Mouse (Mus musculus) spleen, adult 2 months (tissue): ENCODE data around the gene Akr1b3. TPM values are rescaled to one million over a fixed set of nuclear protein-coding genes. Genes with fewer than 3 reads are reported as not detected.
A peak's percentile ranks its signal among the peaks of the same experiment; 100 is the strongest.
"Not testable (repeated sequence)": the region's sequence is repeated elsewhere in the genome, so short reads cannot be mapped to it uniquely, and the experiment has no call there.

Experiments used
- DNase-seq, 2 experiments: peaks; one replicate each; pipeline versions ENCODE4 v3.0.0 to v3.0.0-alpha.2; 2012 to 2021; ENCODE audit warnings: low spot score in 2 of 2, low read depth in 1 of 2
- H3K27ac ChIP-seq: fragments of 200-500 bp; 2 replicates; pipeline ENCODE4 v1.5.1; 2012; ENCODE audit warnings: low read length, inconsistent platforms; ENCODE audit not compliant: insufficient read depth
- H3K27me3 ChIP-seq: fragments of 200-500 bp; 2 replicates; pipeline ENCODE4 v1.6.1; 2012; ENCODE audit warnings: mild to moderate bottlenecking, moderate library complexity, low read length, inconsistent platforms; ENCODE audit not compliant: control insufficient read depth, insufficient read depth
- H3K36me3 ChIP-seq: fragments of 200-500 bp; 2 replicates; pipeline ENCODE4 v1.6.1; 2012; ENCODE audit warnings: mild to moderate bottlenecking, low read length, inconsistent platforms; ENCODE audit not compliant: control insufficient read depth, insufficient read depth
- H3K4me1 ChIP-seq: fragments of 200-500 bp; 2 replicates; pipeline ENCODE4 v1.6.1; 2011; ENCODE audit warnings: inconsistent platforms; ENCODE audit not compliant: control insufficient read depth, insufficient read depth, insufficient read length
- H3K4me3 ChIP-seq: fragments of 200-500 bp; 2 replicates; pipeline ENCODE4 v1.5.1; 2011; ENCODE audit warnings: mild to moderate bottlenecking, inconsistent platforms; ENCODE audit not compliant: insufficient read depth, insufficient read length; ENCODE audit errors: extremely low read depth
- CTCF ChIP-seq: fragments of 200-500 bp; IDR thresholded peaks from 2 replicates; pipeline ENCODE4 v1.5.1; 2011; ENCODE audit warnings: mild to moderate bottlenecking, inconsistent platforms; ENCODE audit not compliant: insufficient read depth, insufficient read length, insufficient replicate concordance; ENCODE audit errors: extremely low read depth
- POLR2A ChIP-seq: fragments of 200-500 bp; IDR thresholded peaks from 2 replicates; pipeline ENCODE4 v1.6.1; 2011; ENCODE audit warnings: low read depth, low read length, inconsistent platforms
- WGBS: fragments of 180-500 bp; shearing (Covaris S2); methylation state at CpG from one replicate; pipeline ENCODE4 v1.1.7; 2018; 5-methylcytosine and 5-hydroxymethylcytosine counted together
- polyA plus RNA-seq: library from polyadenylated mRNA; depleted of rRNA; stranded (reverse); fragments of >200 nt; gene quantifications from 2 replicates; pipeline ENCODE4 v1.2.3, GENCODE M21; 2012

Gene Akr1b3
- polyA plus RNA-seq, 1 experiment: 105 TPM

DNA sequence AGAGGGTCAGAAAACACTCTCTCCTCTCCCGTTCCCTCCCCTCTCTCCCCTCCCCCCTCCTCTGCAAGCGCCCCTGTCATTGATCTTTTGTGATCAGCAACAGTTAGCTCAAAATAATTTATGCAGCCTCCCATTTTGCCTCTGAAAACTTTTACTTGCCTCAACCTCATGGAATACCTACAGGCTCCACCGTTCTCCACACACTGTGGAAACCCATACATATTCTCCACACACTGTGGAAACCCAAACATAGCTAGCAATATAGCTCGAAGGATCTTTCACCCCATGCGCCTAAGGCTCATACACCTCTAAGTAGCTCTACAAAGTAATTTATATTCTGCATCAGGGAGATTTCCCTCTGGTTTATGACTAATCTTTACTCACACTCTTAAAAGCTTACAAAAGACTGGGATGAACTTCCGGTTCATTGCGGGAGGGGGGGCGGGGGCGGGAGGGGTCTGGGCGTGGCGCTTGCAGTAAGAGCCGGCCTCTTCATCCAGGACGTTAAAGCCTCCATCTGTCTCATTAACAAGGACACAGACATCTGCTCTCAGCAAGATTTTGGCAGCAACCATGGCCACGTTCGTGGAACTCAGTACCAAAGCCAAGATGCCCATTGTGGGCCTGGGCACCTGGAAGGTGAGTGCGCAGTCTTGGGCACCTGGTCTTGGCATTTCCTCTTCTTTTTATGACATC, 36.5 kb upstream of the Akr1b3 start, which contains the start of gene Akr1b8:
TSS of gene Akr1b8 (plus strand) at position 462 of the 696 bp plus-strand sequence.
- no peak for DNase-seq
- 48% methylated on average over 16 of the region's 16 CpGs for WGBS
- H3K27ac ChIP-seq: no peak within 1 kb of the TSS
- no peaks in the 10 kb centered on the region for H3K4me1 ChIP-seq
- H3K27me3 ChIP-seq: no peaks in the 10 kb centered on the region
- H3K4me3 ChIP-seq: no peak within 1 kb of the TSS
- TF ChIP-seq POLR2A (no peak), CTCF (no peak)
- H3K36me3 ChIP-seq: no peaks in the 10 kb centered on the region

DNA sequence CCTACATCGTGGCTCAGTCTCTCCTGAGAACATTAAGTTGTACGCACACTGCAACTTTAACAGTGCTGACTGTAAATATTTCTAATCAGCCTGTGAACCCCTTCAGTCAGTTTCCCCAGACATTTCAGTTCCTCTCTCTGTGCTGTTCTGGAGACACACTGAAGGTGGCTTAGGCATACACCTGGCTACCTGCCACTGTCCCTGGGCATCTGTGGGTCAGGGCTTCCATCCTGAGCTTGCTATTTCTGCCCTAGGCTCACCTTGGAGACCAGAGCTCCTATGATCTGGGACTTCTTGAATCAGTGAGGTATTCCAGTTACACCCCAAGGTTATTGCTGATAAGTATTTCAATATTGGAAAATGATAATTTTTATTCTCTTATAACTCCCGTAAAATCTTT, 35.1 kb upstream of the Akr1b3 start:
- Histone ChIP-seq H3K36me3 (no peaks in the 10 kb centered on the region), H3K4me3 (no peak overlapping the region), H3K27me3 (no peaks in the 10 kb centered on the region), H3K27ac (no peak overlapping the region), H3K4me1 (no peaks in the 10 kb centered on the region)
- WGBS: 83% methylated on average over 3 of the region's 3 CpGs
- TF ChIP-seq POLR2A (no peak), CTCF (no peak)
- no peak for DNase-seq

DNA sequence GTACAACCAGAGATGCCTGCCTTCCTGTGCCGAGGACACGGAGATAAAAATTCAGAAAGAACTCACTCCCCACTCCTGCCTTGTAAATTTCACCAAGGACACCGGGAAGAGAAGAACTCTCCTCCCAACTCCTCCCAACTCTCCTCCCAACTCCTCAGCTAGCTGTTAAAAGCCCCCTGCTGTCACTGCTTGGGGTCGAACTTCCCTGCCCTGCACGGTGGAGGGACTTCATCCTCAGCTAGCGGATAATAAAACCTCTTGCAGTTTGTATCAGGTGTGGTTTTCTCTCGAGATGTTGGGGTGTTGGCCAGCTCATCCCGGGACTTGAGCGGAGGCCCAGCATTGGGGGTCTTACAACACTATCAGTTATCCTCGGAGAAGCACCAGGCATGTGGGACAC, 34.2 kb upstream of the Akr1b3 start:
- H3K4me1 ChIP-seq, H3K4me3 ChIP-seq, H3K27me3 ChIP-seq, DNase-seq, H3K36me3 ChIP-seq, H3K27ac ChIP-seq: not testable (repeated sequence)
- 72% methylated on average over 10 of the region's 10 CpGs for WGBS

DNA sequence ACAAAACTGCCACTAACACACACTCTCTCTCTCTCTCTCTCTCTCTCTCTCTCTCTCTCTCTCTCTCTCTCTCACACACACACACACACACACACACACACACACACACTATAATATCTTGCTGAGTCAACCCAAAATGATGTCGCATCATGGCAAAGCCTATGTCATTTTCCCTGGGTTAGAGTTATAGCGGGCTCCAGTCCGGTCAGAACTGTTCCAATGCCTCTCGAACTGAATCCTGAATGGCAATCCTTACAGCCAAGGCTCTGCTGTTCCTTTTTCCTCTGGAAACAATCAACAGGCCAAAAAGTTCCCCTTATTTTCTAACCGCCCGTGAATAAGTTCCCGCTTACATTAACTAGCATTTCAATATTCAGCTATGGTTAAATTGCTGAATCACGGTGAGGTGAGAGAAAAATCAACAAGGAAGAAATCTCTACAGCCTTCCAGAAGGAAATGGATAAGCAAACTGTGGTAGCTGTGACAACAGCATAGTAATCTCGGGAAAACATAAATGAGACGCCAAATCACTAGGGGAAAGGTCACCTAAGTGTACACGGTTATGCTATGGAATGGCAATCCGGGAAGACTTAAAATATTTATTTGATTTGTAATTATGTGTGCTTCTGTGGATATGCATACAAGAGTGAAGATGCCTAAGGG, 32.9 kb upstream of the Akr1b3 start:
- H3K36me3 ChIP-seq: no peaks in the 10 kb centered on the region
- DNase-seq: no peak
- no peaks in the 10 kb centered on the region for H3K27me3 ChIP-seq
- no peak overlapping the region for H3K27ac ChIP-seq
- no peak overlapping the region for H3K4me3 ChIP-seq
- no peaks in the 10 kb centered on the region for H3K4me1 ChIP-seq
- WGBS: 86% methylated on average over 12 of the region's 12 CpGs
- TF ChIP-seq CTCF (no peak), POLR2A (no peak)

DNA sequence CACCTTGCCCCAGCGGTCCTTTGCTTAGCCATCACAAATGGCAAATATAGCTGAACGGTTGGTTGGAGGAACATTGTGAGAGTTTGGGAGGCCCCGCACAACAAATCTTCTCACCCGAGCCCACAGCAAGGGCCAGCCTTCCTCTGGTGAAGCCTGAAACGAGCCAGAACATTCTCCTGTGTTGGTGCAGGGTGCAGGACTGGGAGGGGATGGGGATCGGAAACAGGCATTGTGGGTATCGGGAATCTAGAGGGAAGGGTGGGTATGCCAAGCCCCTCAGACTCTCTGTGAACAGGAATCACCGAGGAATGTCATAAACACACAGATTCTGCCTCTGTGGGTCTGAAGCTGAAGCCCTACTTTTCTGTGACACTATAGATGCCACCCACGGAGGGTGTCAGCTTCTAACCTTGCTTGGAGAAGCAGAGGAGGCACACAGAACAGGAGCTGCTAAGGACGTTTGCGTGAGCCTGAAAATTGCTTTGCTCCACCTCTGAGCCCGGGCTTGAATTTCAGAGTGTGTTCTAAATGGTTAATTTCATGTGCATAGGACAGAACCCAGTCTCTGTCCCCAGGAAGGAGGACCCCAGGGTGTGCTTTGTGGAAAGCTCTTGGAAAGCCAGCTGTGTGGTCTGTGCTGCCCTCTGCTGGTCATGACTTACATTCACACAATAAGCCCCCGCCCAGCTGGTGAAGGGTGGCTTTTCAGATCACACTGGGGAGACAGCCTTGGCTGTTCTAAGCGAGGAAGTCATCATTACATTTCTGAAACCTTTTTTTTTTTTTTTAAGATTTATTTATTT, 29.0 kb upstream of the Akr1b3 start:
- Histone ChIP-seq H3K36me3 (no peaks in the 10 kb centered on the region), H3K4me1 (no peaks in the 10 kb centered on the region), H3K4me3 (no peak overlapping the region), H3K27ac (no peak overlapping the region), H3K27me3 (no peaks in the 10 kb centered on the region)
- peak; percentile 17 to 54 for DNase-seq
- TF ChIP-seq POLR2A (no peak), CTCF (peak; percentile 79; the same call in 1 of the 2 replicates)
- WGBS: 57% methylated on average over 14 of the region's 14 CpGs

DNA sequence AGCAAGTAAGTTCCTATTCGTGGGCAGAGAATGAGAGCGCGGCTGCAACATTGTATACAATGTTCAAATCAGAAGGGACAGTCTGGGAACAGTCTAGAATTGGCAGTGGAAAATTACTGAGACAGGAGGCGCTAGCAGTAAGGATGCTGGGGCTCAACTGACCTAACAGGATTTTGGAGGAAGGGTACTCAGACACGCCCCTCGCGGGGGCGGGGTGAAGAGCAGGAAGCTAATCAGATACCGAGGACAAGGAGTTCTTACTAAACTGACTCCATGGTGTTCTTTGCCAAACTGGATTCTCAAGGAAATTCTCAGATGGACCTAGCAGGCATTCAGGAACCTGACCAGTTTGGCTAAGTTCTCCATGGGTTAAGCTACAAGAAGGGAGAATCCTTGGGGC, 27.7 kb upstream of the Akr1b3 start:
- Histone ChIP-seq H3K4me3 (no peak overlapping the region), H3K27me3 (no peaks in the 10 kb centered on the region), H3K4me1 (no peaks in the 10 kb centered on the region), H3K27ac (no peak overlapping the region), H3K36me3 (no peaks in the 10 kb centered on the region)
- TF ChIP-seq POLR2A (no peak), CTCF (no peak)
- 40% methylated on average over 9 of the region's 9 CpGs for WGBS
- no peak for DNase-seq
